Mouse (Mus musculus) bone marrow, adult 2 months (tissue): ENCODE measurements around the gene Usp9x.

ENCODE experiments used
- CTCF ChIP-seq: fragments of 200-500 bp; IDR thresholded peaks from 2 replicates; pipeline ENCODE4 v1.5.1; 2011; ENCODE audit warnings: low read length, control low read depth; ENCODE audit not compliant: control insufficient read depth, insufficient read depth
- POLR2A ChIP-seq: fragments of 200-500 bp; IDR thresholded peaks from 2 replicates; pipeline ENCODE4 v1.6.1; 2011; ENCODE audit warnings: low read depth, mild to moderate bottlenecking, control low read depth, low read length, borderline replicate concordance; ENCODE audit not compliant: control insufficient read depth

- TF ChIP-seq CTCF (no peak), POLR2A (no peak)
These were observed 24.3 kb upstream of the Usp9x start for GRCm38 (mm10) chrX:13046893-13047435.
